Mouse (Mus musculus) embryonic fibroblast, embryonic 13.5 days (primary cell): ENCODE measurements around the gene Myh4.

Source experiments
- CTCF ChIP-seq: IDR thresholded peaks from 2 replicates; pipeline ENCODE4 v1.5.1; 2011; ENCODE audit warnings: mild to moderate bottlenecking, control low read depth, low read length, moderate library complexity, borderline replicate concordance; ENCODE audit not compliant: insufficient read depth
- POLR2A ChIP-seq: IDR thresholded peaks from 2 replicates; pipeline ENCODE4 v1.6.1; 2011; ENCODE audit warnings: low read depth, mild to moderate bottlenecking, control low read depth, low read length, moderate library complexity

DNA sequence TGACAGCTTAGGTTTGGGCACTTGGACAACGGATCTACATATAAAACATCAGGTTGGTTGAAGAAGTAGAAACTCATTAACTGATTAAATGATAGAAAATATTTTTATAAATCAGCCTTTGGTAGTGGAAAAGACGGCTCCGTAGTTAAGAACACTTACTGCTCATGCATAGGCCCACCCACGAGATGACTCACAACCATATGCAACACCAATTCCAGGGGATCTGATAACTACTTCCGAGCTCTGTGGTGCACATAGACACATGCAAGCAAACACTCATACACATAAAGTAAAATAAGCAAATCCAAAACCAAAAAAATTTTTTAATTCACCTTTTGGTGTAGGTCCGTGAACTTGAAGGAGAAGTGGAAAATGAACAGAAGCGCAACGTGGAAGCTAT is 16.0 kb upstream of the Myh4 start:
- TF ChIP-seq CTCF: no peak
- TF ChIP-seq POLR2A: no peak
